Mouse (Mus musculus) embryo, embryonic 11.5 days (tissue): ENCODE measurements around the gene Limch1.

ENCODE experiments used
- DNase-seq: peaks from one replicate; pipeline ENCODE4 v3.0.0-alpha.2; 2012; ENCODE audit warnings: low read depth, low spot score

Gene Limch1

GRCm38 (mm10) chr5:66918316-66919305 is 173.0 kb downstream of the Limch1 start:
- DNase-seq, result peak; percentile 50

GRCm38 (mm10) chr5:66922582-66922981 is 177.0 kb downstream of the Limch1 start:
- no peak for DNase-seq

- no peak for DNase-seq
These were observed 183.7 kb downstream of the Limch1 start for GRCm38 (mm10) chr5:66929291-66929690.

GRCm38 (mm10) chr5:66933134-66933804 is 187.6 kb downstream of the Limch1 start:
- no peak for DNase-seq

- DNase-seq, result no peak
These were observed 189.0 kb downstream of the Limch1 start for GRCm38 (mm10) chr5:66934585-66934984.

GRCm38 (mm10) chr5:66937376-66937775 is 191.7 kb downstream of the Limch1 start:
- no peak for DNase-seq

GRCm38 (mm10) chr5:66941710-66942450 is 196.3 kb downstream of the Limch1 start:
- no peak for DNase-seq

- DNase-seq, result no peak
These were observed 197.3 kb downstream of the Limch1 start for GRCm38 (mm10) chr5:66942922-66943321.

- no peak for DNase-seq
These were observed 197.9 kb downstream of the Limch1 start for GRCm38 (mm10) chr5:66943521-66943920.

GRCm38 (mm10) chr5:66947958-66948357 is 202.3 kb downstream of the Limch1 start:
- no peak for DNase-seq

- no peak for DNase-seq
These were observed 203.6 kb downstream of the Limch1 start for GRCm38 (mm10) chr5:66949098-66949692.

GRCm38 (mm10) chr5:66953375-66953774 is 207.7 kb downstream of the Limch1 start:
- no peak for DNase-seq

- no peak for DNase-seq
These were observed 208.5 kb downstream of the Limch1 start for GRCm38 (mm10) chr5:66953971-66954644.

GRCm38 (mm10) chr5:66955245-66955644 is 209.6 kb downstream of the Limch1 start:
- DNase-seq, result no peak

- DNase-seq, result no peak
These were observed 212.0 kb downstream of the Limch1 start for GRCm38 (mm10) chr5:66957656-66958055.

GRCm38 (mm10) chr5:66958118-66958517 is 212.5 kb downstream of the Limch1 start:
- no peak for DNase-seq

- no peak for DNase-seq
These were observed 214.3 kb downstream of the Limch1 start for GRCm38 (mm10) chr5:66959968-66960367.

- no peak for DNase-seq
These were observed 219.8 kb downstream of the Limch1 start for GRCm38 (mm10) chr5:66965442-66965841.

- no peak for DNase-seq
These were observed 221.5 kb downstream of the Limch1 start for GRCm38 (mm10) chr5:66967147-66967546.

GRCm38 (mm10) chr5:66967646-66968045 is 222.0 kb downstream of the Limch1 start:
- DNase-seq, result no peak
